Mouse (Mus musculus) neural tube, embryonic 14.5 days (tissue): ENCODE data around the gene Fry. TPM values are rescaled to one million over a fixed set of nuclear protein-coding genes. Genes with fewer than 3 reads are reported as not detected.

ENCODE experiments used
- ATAC-seq: fragments of 200-750 bp; cut with Nextera tagmentation; 2 replicates; pipeline ENCODE4 v1.8.0; 2017; ENCODE audit warnings: low read depth, mild to moderate bottlenecking, moderate TSS enrichment, moderate library complexity
- H3K27ac ChIP-seq: fragments of 300-500 bp; sonication (generic); 2 replicates; pipeline ENCODE4 v1.5.1; 2014; ENCODE audit warnings: low read depth, mild to moderate bottlenecking, control low read depth, low read length, moderate library complexity, mixed read lengths
- H3K27me3 ChIP-seq: fragments of 300-500 bp; sonication (generic); 2 replicates; pipeline ENCODE4 v1.6.1; 2014; ENCODE audit warnings: low read length; ENCODE audit not compliant: control insufficient read depth, insufficient read depth
- H3K36me3 ChIP-seq: fragments of 300-500 bp; sonication (generic); 2 replicates; pipeline ENCODE4 v1.6.1; 2014; ENCODE audit warnings: low read length, mixed read lengths; ENCODE audit not compliant: control insufficient read depth, insufficient read depth
- H3K4me1 ChIP-seq: fragments of 300-500 bp; sonication (generic); 2 replicates; pipeline ENCODE4 v1.6.1; 2014; ENCODE audit warnings: low read length; ENCODE audit not compliant: control insufficient read depth, insufficient read depth
- H3K4me2 ChIP-seq: fragments of 300-500 bp; sonication (generic); 2 replicates; pipeline ENCODE4 v1.6.1; 2014; ENCODE audit warnings: mild to moderate bottlenecking, low read depth, low read length, control low read depth
- H3K4me3 ChIP-seq: fragments of 300-500 bp; sonication (generic); 2 replicates; pipeline ENCODE4 v1.5.1; 2014; ENCODE audit warnings: low read depth, low read length, control low read depth, mixed read lengths
- H3K9ac ChIP-seq: fragments of 300-500 bp; sonication (generic); replicated peaks from 2 replicates; pipeline ENCODE4 v1.6.1; 2014; ENCODE audit warnings: low read depth, mild to moderate bottlenecking, control low read depth, low read length, mixed read lengths
- H3K9me3 ChIP-seq: fragments of 300-500 bp; sonication (generic); 2 replicates; pipeline ENCODE4 v1.6.1; 2016; ENCODE audit warnings: low read length; ENCODE audit not compliant: control insufficient read depth
- WGBS: fragments of 180-500 bp; shearing (Covaris S2); extraction: QIAGEN DNeasy Blood & Tissue Kit; methylation state at CpG from one replicate; pipeline ENCODE4 v1.1.7; 2014; 5-methylcytosine and 5-hydroxymethylcytosine counted together
- polyA plus RNA-seq: library from polyadenylated mRNA; unstranded; fragments of >200 nt; fragmentation: Nextera tagmentation; extraction: Ambion mirVana; gene quantifications from 2 replicates; pipeline ENCODE4 v1.2.1, GENCODE M21; 2014

The Fry gene
- polyA plus RNA-seq, 1 experiment from 2014 or later: 85.1 TPM

- Histone ChIP-seq H3K4me2 (no peak overlapping the region), H3K9me3 (no peaks in the 10 kb centered on the region; the same call in 1 of the 2 replicates), H3K4me3 (no peak overlapping the region), H3K27me3 (no peaks in the 10 kb centered on the region), H3K9ac (no peak overlapping the region), H3K27ac (no peak overlapping the region), H3K4me1 (no peaks in the 10 kb centered on the region), H3K36me3 (peaks cover 18% of the 10 kb centered on the region; the same call in 1 of the 2 replicates)
- ATAC-seq: no peak
- WGBS: 47% methylated on average over 6 of the region's 6 CpGs
These were observed 377.3 kb downstream of the Fry start for GRCm38 (mm10) chr5:150495792-150496191.

- Histone ChIP-seq H3K9ac (no peak overlapping the region), H3K27ac (no peak overlapping the region), H3K9me3 (no peaks in the 10 kb centered on the region), H3K4me2 (no peak overlapping the region), H3K4me3 (no peak overlapping the region), H3K4me1 (no peaks in the 10 kb centered on the region), H3K27me3 (no peaks in the 10 kb centered on the region), H3K36me3 (no peaks in the 10 kb centered on the region)
- ATAC-seq: no peak
- 83% methylated on average over 6 of the region's 6 CpGs for WGBS
These were observed 392.2 kb downstream of the Fry start for GRCm38 (mm10) chr5:150510451-150511225.

- Histone ChIP-seq H3K4me1 (no peaks in the 10 kb centered on the region), H3K4me2 (no peak overlapping the region), H3K9ac (no peak overlapping the region), H3K36me3 (no peaks in the 10 kb centered on the region), H3K4me3 (no peak overlapping the region), H3K27me3 (no peaks in the 10 kb centered on the region), H3K9me3 (no peaks in the 10 kb centered on the region), H3K27ac (no peak overlapping the region)
- WGBS: 76% methylated on average over 4 of the region's 4 CpGs
- ATAC-seq: no peak
These were observed 394.8 kb downstream of the Fry start for GRCm38 (mm10) chr5:150513264-150513663.

DNA sequence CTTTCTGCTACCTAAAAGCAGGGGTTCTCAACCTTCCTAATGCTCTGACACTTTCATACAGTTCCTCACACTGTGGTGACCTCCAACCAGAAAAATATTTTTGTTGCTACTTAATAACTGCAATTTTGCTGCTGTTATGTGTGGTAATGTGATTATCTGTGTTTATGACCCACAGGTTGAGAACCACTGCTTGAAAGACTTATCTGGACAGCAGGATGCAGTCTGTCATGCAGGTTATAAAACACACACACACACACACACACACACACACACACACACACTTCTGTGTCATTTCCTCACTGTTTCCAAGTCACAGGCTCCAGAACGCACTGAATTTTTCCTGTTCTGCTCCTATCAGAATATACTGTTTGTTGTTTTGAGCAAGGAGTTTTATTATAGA lies 395.6 kb downstream of the Fry start:
- Histone ChIP-seq H3K27me3 (no peaks in the 10 kb centered on the region), H3K4me2 (no peak overlapping the region), H3K9ac (no peak overlapping the region), H3K27ac (no peak overlapping the region), H3K9me3 (no peaks in the 10 kb centered on the region), H3K4me3 (no peak overlapping the region), H3K4me1 (no peaks in the 10 kb centered on the region), H3K36me3 (no peaks in the 10 kb centered on the region)
- no peak for ATAC-seq
- 95% methylated on average over 1 of the region's 1 CpGs for WGBS

GRCm38 (mm10) chr5:150518064-150518463 lies 399.6 kb downstream of the Fry start, which contains the start of gene Zar1l:
Zar1l (minus strand) TSS chr5:150518164.
- Histone ChIP-seq H3K27ac (no peak within 1 kb of the TSS), H3K9me3 (no peaks in the 10 kb centered on the region), H3K4me3 (no peak within 1 kb of the TSS), H3K9ac (no peak within 1 kb of the TSS), H3K27me3 (no peaks in the 10 kb centered on the region), H3K36me3 (no peaks in the 10 kb centered on the region), H3K4me1 (0 out of 2 replicates have a peak, but pooled peaks cover 3% of the 10 kb centered on the region), H3K4me2 (no peak within 1 kb of the TSS)
- WGBS: 75% methylated on average over 4 of the region's 4 CpGs
- ATAC-seq: no peak

DNA sequence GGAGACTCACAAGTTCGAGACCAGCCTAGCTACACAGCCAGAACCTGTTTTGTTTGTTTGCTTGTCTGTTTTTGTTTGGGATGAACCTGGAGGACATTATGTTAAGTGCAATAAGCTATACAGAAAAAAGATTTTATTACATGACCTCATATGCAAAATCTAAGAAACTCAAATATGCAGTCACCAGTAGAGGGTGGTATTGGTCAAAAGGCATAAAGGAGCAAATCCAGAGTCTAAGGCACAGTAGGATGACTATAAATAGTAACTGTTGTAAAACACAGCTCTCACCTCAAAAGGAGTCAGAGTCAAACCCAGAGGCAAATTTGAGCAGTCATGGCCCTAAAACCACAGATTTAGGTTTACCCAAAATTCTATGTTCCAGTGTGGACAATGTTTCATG lies 401.1 kb downstream of the Fry start:
- no peak overlapping the region for H3K9ac ChIP-seq
- no peaks in the 10 kb centered on the region for H3K9me3 ChIP-seq
- no peaks in the 10 kb centered on the region for H3K27me3 ChIP-seq
- no peak for ATAC-seq
- 0 out of 2 replicates have a peak, but pooled peaks cover 3% of the 10 kb centered on the region for H3K4me1 ChIP-seq
- H3K4me2 ChIP-seq: no peak overlapping the region
- no peaks in the 10 kb centered on the region for H3K36me3 ChIP-seq
- 93% methylated on average over 1 of the region's 1 CpGs for WGBS
- H3K4me3 ChIP-seq: no peak overlapping the region
- H3K27ac ChIP-seq: no peak overlapping the region

DNA sequence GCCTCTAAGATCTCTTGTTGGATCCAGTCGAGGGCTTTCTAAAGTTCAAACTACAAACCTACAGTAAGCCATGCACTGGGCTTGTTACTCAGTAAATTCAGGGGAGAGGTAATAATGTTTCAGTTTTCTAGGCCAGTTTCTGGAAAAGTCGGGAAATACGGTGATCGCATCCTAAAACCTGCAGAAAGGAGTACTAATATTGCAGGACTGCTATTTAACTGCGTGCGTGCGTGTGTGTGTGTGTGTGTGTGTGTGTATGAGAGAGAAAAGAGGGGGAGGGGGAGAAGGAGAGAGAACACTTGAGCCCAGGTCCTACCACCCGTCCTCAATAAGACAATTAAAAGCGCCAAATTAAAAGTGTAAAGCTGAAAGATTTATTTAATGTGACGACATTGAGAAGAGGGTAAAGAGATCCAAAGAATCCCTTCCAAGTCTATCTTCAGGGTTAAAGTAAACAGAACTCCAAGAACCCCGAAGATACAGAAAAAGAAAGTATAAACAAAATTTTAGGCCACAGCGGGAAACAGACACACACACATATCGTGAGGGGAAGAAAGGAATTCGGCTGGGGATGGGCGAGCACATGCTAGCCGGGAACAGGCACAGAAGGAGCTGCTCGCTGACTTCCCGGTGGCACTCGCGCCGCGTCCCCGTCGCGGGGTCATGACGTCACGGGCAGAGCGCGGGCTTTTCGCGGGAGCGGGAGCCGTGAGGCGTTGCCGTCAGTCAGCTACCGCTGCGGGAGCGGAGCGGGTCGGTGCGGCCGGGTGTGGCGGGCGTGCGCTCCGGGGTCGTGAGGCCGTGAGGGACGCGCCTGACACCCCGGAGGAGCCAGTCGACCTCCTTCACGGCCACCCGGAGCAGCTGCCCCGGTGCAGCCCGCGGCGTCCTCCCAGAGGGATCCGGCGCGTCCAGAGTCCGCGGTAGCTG lies 403.8 kb downstream of the Fry start, which contains the start of gene Brca2:
TSS of gene Brca2 (plus strand) at position 694 of the 930 bp plus-strand sequence.
- Histone ChIP-seq H3K27ac (peak within 1 kb of the TSS; percentile 52), H3K9me3 (no peaks in the 10 kb centered on the region), H3K27me3 (no peaks in the 10 kb centered on the region), H3K4me3 (peak within 1 kb of the TSS; percentile 71), H3K9ac (peak within 1 kb of the TSS; percentile 76), H3K36me3 (no peaks in the 10 kb centered on the region), H3K4me2 (peak within 1 kb of the TSS; percentile 64), H3K4me1 (0 out of 2 replicates have a peak, but pooled peaks cover 3% of the 10 kb centered on the region)
- peak; percentile 97 for ATAC-seq
- 6% methylated on average over 60 of the region's 63 CpGs for WGBS

DNA sequence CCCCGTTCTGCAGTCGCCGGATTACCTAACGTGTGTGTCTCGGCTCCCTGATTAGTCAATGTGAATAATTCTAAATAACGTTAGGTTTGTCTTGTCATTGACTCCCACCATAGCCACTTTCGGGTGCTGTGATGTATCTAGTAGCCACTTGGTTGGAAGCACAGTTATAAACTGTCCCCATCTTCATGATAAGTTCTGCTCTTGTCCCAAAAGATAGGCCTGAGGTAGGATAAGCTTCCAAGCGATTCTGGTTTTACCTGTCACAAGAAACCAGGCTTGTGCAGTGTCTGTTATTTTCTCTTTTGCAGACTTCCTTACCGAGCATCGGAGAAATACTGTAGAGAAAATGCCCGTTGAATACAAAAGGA lies 404.4 kb downstream of the Fry start:
- H3K9ac ChIP-seq: peak overlapping the region; percentile 76
- no peaks in the 10 kb centered on the region for H3K36me3 ChIP-seq
- peak overlapping the region; percentile 64 for H3K4me2 ChIP-seq
- peak overlapping the region; percentile 71 for H3K4me3 ChIP-seq
- H3K27ac ChIP-seq: peak overlapping the region; percentile 52
- H3K27me3 ChIP-seq: no peaks in the 10 kb centered on the region
- 0 out of 2 replicates have a peak, but pooled peaks cover 3% of the 10 kb centered on the region for H3K4me1 ChIP-seq
- 9% methylated on average over 11 of the region's 11 CpGs for WGBS
- H3K9me3 ChIP-seq: no peaks in the 10 kb centered on the region
- no peak; the same call in 1 of the 2 replicates for ATAC-seq
